Mouse (Mus musculus) thymus, postnatal 4 days (tissue): ENCODE data around the gene Olfr1229.

Source experiments
- DNase-seq: peaks from one replicate; pipeline ENCODE4 v3.0.0; 2021

Gene Olfr1229

GRCm38 (mm10) chr2:89287914-89288313 lies at the start of gene Olfr1229:
Gene Olfr1229 (minus strand): TSS chr2:89288014.
- DNase-seq: no peak

DNA sequence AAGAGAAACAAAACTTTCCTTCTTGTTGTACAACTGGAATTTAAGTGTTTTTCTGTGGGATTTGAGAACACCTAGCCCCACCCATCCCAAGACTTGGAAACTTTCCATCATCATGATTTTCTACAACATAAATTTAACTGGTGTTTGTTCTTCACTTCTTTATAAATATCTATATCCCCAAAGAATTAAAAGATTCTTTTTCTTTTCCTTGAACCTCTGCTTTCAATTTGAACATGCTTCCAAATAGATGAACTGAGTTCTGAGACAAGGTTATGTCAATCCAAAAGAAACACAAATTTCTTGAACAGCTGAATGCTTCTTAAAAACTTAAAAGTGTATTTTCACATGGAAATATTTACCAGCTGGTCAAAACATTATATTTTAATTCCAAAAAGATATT lies 41.8 kb upstream of the Olfr1229 start, which contains the start of gene Olfr1232:
Gene Olfr1232 (minus strand): TSS at position 101 of the 400 bp plus-strand sequence.
- DNase-seq: no peak

DNA sequence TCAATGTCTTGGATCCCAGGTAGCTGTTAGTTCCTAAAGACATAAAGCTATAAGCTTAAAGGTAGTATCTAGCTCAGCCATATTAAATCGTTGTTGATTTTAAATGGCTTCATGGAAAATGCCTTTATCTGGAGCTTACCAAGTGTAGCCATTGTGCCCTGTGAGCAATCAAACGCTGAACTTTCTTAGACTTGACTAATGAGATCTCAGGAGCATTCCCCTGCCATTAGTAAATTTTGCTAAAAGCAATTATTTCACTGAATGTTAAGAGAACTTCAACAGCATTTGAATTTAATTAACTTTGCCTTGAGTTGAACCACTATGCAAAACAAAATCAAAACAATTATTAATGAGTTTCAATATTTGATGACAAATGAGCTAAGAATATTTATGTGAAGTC lies 19.2 kb upstream of the Olfr1229 start, which contains the start of gene Olfr1231:
Gene Olfr1231 (minus strand): TSS at position 101 of the 400 bp plus-strand sequence.
- no peak for DNase-seq

DNA sequence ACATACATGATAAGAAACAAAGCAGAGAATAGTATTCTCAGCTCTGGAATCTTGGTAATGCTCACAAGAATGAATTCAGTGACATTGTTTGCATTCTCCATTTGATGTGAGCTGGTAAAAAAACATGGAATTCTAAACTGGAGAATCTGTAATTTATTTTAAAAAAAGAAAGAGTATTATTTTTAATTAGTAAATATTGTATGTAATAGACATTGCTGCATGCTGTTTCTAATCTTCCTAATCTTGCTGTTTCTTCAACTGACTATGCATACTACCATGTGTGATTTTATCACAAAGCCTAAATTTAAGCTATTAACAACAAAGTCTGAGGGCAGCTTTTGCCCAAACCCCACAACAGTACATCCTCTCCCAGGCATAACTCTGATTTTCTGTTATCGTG lies 9.4 kb upstream of the Olfr1229 start, which contains the start of gene Olfr1230:
Gene Olfr1230 (minus strand): TSS at position 101 of the 400 bp plus-strand sequence.
- DNase-seq: no peak

DNA sequence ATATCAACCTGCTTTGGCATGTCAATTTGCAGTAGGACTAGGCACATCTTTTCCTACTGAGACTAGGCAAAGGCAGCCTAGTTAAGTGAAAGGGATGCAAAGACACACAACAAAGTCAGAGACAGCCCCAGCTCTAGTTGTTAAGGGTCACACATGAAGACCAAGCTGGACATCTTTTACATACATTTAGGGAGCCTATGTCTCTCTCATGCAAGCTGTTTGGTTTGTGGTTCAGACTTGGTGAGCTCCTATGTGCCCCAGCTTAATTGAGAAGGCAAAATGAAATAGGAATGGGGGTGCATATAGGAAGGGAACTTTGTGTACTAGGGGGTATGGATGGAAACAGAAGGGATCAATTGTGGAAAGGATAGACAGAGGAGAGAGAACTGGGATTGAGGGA lies 33.9 kb downstream of the Olfr1229 start, which contains the start of gene Olfr1228:
Gene Olfr1228 (minus strand): TSS at position 101 of the 400 bp plus-strand sequence.
- no peak for DNase-seq
